25 mouse cellular contexts compared by ENCODE assay signal in genomic region chr13:73960117-73960652, GRCm38 (mm10). TPM values are rescaled to one million over a fixed set of nuclear protein-coding genes. Genes with fewer than 3 reads are reported as not detected.
DNase-seq lines count a peak whose midpoint lies in the region; ATAC-seq and TF ChIP-seq lines count a peak whose summit lies in the region.
"Had no signal": no experiment of that assay in that cellular context is flagged by ENCODE, and none has a peak within 500 bp of the region (broad histone marks: within the 10 kb centered on the region; RNA-seq: fewer than 3 reads in every experiment).

No protein-coding gene starts in this region.

- DNase-seq in kidney, adult 2 months, result peak; percentile 7
- peak; percentile 60 for DNase-seq in layer of hippocampus, adult 9-11 months
- DNase-seq in layer of hippocampus, postnatal 25 days (ENCODE audit: extremely low spot score in 1 of 2, low spot score in 1 of 2), result no peak
- peak; percentile 81 for DNase-seq in brain, adult 2 months (ENCODE audit: low read depth, low spot score)
- no peak for DNase-seq in cerebellum, adult 9-10 months
- DNase-seq: adrenal gland, adult 2 months; adrenal gland, postnatal 25 days; cerebellum, adult 2 months; cerebellum, postnatal 14 days; gastrocnemius, postnatal 14 days; heart, adult 2 months; heart, postnatal 14 days had no signal

- TF ChIP-seq CTCF in kidney, adult 2 months (conservative IDR thresholded peaks at IDR 0.05; ENCODE audit: insufficient read depth, insufficient read length, low read depth, low read length), result no peak
- no peak for TF ChIP-seq CTCF in cortical plate, adult 2 months (IDR thresholded peaks at IDR 0.05; ENCODE audit: extremely low read depth, insufficient read depth, low read length)

- H3K4me2 ChIP-seq in kidney, embryonic 16.5 days (replicated peaks; ENCODE audit: low read depth, low read length), result no peak overlapping the region
- H3K4me2 ChIP-seq: embryonic facial prominence, embryonic 12.5 days; forebrain, embryonic 12.5 days; heart, embryonic 11.5 days; heart, embryonic 15.5 days; hindbrain, embryonic 13.5 days had no signal

- peaks cover 5% of the 10 kb centered on the region for H3K36me3 ChIP-seq in kidney, adult 2 months (ENCODE audit: control insufficient read depth, insufficient read depth, low read length)
- peaks cover 58% of the 10 kb centered on the region for H3K36me3 ChIP-seq in kidney, embryonic 16.5 days (ENCODE audit: insufficient read depth, low read length)

- ATAC-seq in kidney, embryonic 16.5 days (ENCODE audit: low FRiP score, low TSS enrichment), result no peak
- ATAC-seq: forebrain, embryonic 16.5 days; hindbrain, postnatal 0 days had no signal

- no peak for TF ChIP-seq POLR2A in kidney, adult 2 months (IDR thresholded peaks at IDR 0.05; ENCODE audit: low read depth, low read length)
- no peak for TF ChIP-seq POLR2A in cortical plate, adult 2 months (IDR thresholded peaks at IDR 0.05; ENCODE audit: extremely low read depth, insufficient read depth, low read length)

- no peak overlapping the region for H3K9ac ChIP-seq in kidney, embryonic 16.5 days (replicated peaks; ENCODE audit: low read length)
- H3K9ac ChIP-seq: embryonic facial prominence, embryonic 12.5 days; forebrain, embryonic 12.5 days; heart, embryonic 15.5 days; hindbrain, embryonic 13.5 days had no signal

- no peaks in the 10 kb centered on the region for H3K9me3 ChIP-seq in kidney, embryonic 16.5 days (ENCODE audit: low read length)
- H3K9me3 ChIP-seq: embryonic facial prominence, embryonic 12.5 days; forebrain, embryonic 12.5 days; heart, embryonic 15.5 days; hindbrain, embryonic 13.5 days had no signal

- WGBS in kidney, adult 2 months, result 84% methylated on average over 10 of the region's 10 CpGs
- WGBS in kidney, embryonic 16.5 days, result 91% methylated on average over 10 of the region's 10 CpGs

- H3K4me3 ChIP-seq in kidney, adult 2 months (ENCODE audit: insufficient read depth, low read depth, low read length), result no peak overlapping the region
- H3K4me3 ChIP-seq in kidney, embryonic 16.5 days (ENCODE audit: low read length), result no peak overlapping the region
- no peak overlapping the region for H3K4me3 ChIP-seq in cortical plate, adult 2 months (ENCODE audit: insufficient read depth, low read length)
- H3K4me3 ChIP-seq: embryonic facial prominence, embryonic 12.5 days; forebrain, embryonic 12.5 days; heart, adult 2 months; heart, embryonic 15.5 days; hindbrain, embryonic 13.5 days had no signal

- H3K27ac ChIP-seq in kidney, adult 2 months (ENCODE audit: insufficient read depth, low read depth, low read length), result no peak overlapping the region
- no peak overlapping the region for H3K27ac ChIP-seq in kidney, embryonic 16.5 days (ENCODE audit: low read length)
- H3K27ac ChIP-seq in cortical plate, adult 2 months (ENCODE audit: insufficient read depth, low read length), result peak overlapping the region; percentile 54; the same call in 1 of the 2 replicates
- H3K27ac ChIP-seq: embryonic facial prominence, embryonic 12.5 days; forebrain, embryonic 12.5 days; heart, adult 2 months; heart, embryonic 15.5 days; hindbrain, embryonic 13.5 days; hindbrain, postnatal 0 days had no signal

- H3K4me1 ChIP-seq in kidney, adult 2 months (ENCODE audit: control insufficient read depth, insufficient read depth, low read length), result no peaks in the 10 kb centered on the region
- H3K4me1 ChIP-seq in kidney, embryonic 16.5 days (ENCODE audit: insufficient read depth, low read length), result no peaks in the 10 kb centered on the region
- peaks cover 1% of the 10 kb centered on the region; the same call in 1 of the 2 replicates for H3K4me1 ChIP-seq in cortical plate, adult 2 months (ENCODE audit: control insufficient read depth, insufficient read depth, low read length)
- H3K4me1 ChIP-seq: embryonic facial prominence, embryonic 12.5 days; forebrain, embryonic 12.5 days; heart, embryonic 15.5 days; hindbrain, embryonic 13.5 days had no signal

- no peaks in the 10 kb centered on the region for H3K27me3 ChIP-seq in kidney, adult 2 months (replicated peaks; ENCODE audit: control insufficient read depth, insufficient read depth, low read length)
- H3K27me3 ChIP-seq in kidney, embryonic 16.5 days (ENCODE audit: insufficient read depth, low read length), result no peaks in the 10 kb centered on the region
- H3K27me3 ChIP-seq: embryonic facial prominence, embryonic 12.5 days; forebrain, embryonic 12.5 days; heart, embryonic 15.5 days; hindbrain, embryonic 13.5 days had no signal

RNA-seq across cellular contexts. Expression of gene Zdhhc11, which starts 3.5 kb away (rescaled TPM):
- not detected in 2 replicates for polyA plus RNA-seq in kidney, adult 2 months (2012; rRNA removed)
- not detected in 2 replicates for polyA plus RNA-seq in kidney, embryonic 16.5 days (2015; fragmentation: Nextera tagmentation; extraction: Ambion mirVana)
- total RNA-seq in layer of hippocampus, postnatal 25 days (2021), result not detected
- polyA plus RNA-seq in cortical plate, adult 2 months (2012; rRNA removed), result not detected in 2 replicates
- total RNA-seq: adrenal gland, adult 2 months; adrenal gland, postnatal 25 days; common myeloid progenitor, adult 5-6 weeks; ES-E14; gastrocnemius, adult 18-20 months; gastrocnemius, postnatal 14 days; heart, adult 2 months; heart, postnatal 14 days; hematopoietic stem cell, adult 5-6 weeks; hindbrain, postnatal 0 days had no signal
- polyA plus RNA-seq: adrenal gland, adult 2 months; cerebellum, adult 2 months; embryonic facial prominence, embryonic 12.5 days; forebrain, embryonic 12.5 days; forebrain, embryonic 16.5 days; heart, adult 2 months; heart, embryonic 11.5 days; heart, embryonic 15.5 days; hindbrain, embryonic 13.5 days; hindbrain, postnatal 0 days had no signal

RNA-seq across cellular contexts. Expression of gene Brd9, which starts 22.6 kb away (rescaled TPM):
- 18.0 and 20.2 TPM in 2 replicates for polyA plus RNA-seq in kidney, adult 2 months (2012; rRNA removed)
- 48.4 and 51.0 TPM in 2 replicates for polyA plus RNA-seq in kidney, embryonic 16.5 days (2015; fragmentation: Nextera tagmentation; extraction: Ambion mirVana)
- total RNA-seq in layer of hippocampus, postnatal 25 days (2021), result 100 to 1,000 TPM in 1 of 2 experiments, 10 to 100 TPM in 1; 93.1 to 126 TPM
- polyA plus RNA-seq in cortical plate, adult 2 months (2012; rRNA removed), result 138 and 169 TPM in 2 replicates

RNA-seq across cellular contexts. Expression of gene Trip13, which starts 22.6 kb away (rescaled TPM):
- 0.22 and 0.25 TPM in 2 replicates for polyA plus RNA-seq in kidney, adult 2 months (2012; rRNA removed)
- polyA plus RNA-seq in kidney, embryonic 16.5 days (2015; fragmentation: Nextera tagmentation; extraction: Ambion mirVana), result 42.9 and 45.9 TPM in 2 replicates
- under 1 TPM; 0.42 to 0.49 TPM for total RNA-seq in layer of hippocampus, postnatal 25 days (2021)
- 0.85 and 1.1 TPM in 2 replicates for polyA plus RNA-seq in cortical plate, adult 2 months (2012; rRNA removed)

RNA-seq across cellular contexts. Expression of gene Tppp, which starts 49.0 kb away (rescaled TPM):
- 4.3 and 4.5 TPM in 2 replicates for polyA plus RNA-seq in kidney, adult 2 months (2012; rRNA removed)
- 0.71 and 0.84 TPM in 2 replicates for polyA plus RNA-seq in kidney, embryonic 16.5 days (2015; fragmentation: Nextera tagmentation; extraction: Ambion mirVana)
- 100 to 1,000 TPM; 297 to 312 TPM for total RNA-seq in layer of hippocampus, postnatal 25 days (2021)
- polyA plus RNA-seq in cortical plate, adult 2 months (2012; rRNA removed), result 366 and 382 TPM in 2 replicates
- total RNA-seq: common myeloid progenitor, adult 5-6 weeks; hematopoietic stem cell, adult 5-6 weeks had no signal

Comparison
In these comparisons a context has a peak if more than half of its experiments do, and no peak if none do; other contexts are left out.
1. DNase-seq: peak in kidney, adult 2 months (single experiment), layer of hippocampus, adult 9-11 months (single experiment) and brain, adult 2 months (single experiment); none in layer of hippocampus, postnatal 25 days (0 of 2) and cerebellum, adult 9-10 months (single experiment).
2. RNA of gene Trip13, which starts 22.6 kb away (polyA plus RNA-seq): 42.9 to 45.9 TPM in kidney, embryonic 16.5 days; 0.85 to 1.1 TPM in cortical plate, adult 2 months and 0.22 to 0.25 TPM in kidney, adult 2 months; every median in the first group is over 10 times any median in the second.